Mouse (Mus musculus) erythroblast, adult 5-6 weeks (primary cell): Measurements from ENCODE around the gene Serpina3f. TPM values are rescaled to one million over a fixed set of nuclear protein-coding genes. Genes with fewer than 3 reads are reported as not detected.

Experiments
- ATAC-seq: replicated peaks from 2 replicates; pipeline ENCODE4 v1.8.0; 2016; ENCODE audit warnings: moderate number of reproducible peaks, mild to moderate bottlenecking, moderate TSS enrichment, inconsistent platforms; ENCODE audit not compliant: poor library complexity, low FRiP score, severe bottlenecking
- total RNA-seq, 2 experiments: library from RNA; stranded (forward) in 1 of 2; stranded (reverse) in 1 of 2; fragments of 150-400 nt in 1 of 2; fragments of 200-764, 138-1000 nt in 1 of 2; gene quantifications; 2 replicates each; pipeline versions ENCODE4 v1.2.3 to v1.2.4; 2015 to 2017; ENCODE audit warnings: low replicate concordance in 2 of 2

The Serpina3f gene
- total RNA-seq, 2 experiments from 2014 or later: not detected

DNA sequence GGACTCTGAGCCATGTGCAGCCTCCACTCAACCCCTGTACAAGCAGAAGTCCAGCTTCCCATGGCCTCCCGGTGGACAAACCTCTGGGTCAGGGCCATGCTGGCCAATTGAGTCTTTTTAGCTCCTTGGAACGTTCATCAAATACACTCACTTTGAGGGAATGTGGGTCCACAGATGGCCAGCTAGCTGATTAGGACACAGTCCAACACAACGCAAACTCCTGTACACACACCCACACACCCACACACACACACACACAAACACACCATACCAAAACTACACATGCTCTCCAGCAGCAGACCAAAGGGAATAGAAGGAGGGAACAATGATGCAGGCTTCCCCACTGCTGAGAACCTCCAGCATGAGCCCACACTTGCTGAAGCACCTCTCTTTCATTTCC lies 31.3 kb downstream of the Serpina3f start:
- ATAC-seq: no peak

DNA sequence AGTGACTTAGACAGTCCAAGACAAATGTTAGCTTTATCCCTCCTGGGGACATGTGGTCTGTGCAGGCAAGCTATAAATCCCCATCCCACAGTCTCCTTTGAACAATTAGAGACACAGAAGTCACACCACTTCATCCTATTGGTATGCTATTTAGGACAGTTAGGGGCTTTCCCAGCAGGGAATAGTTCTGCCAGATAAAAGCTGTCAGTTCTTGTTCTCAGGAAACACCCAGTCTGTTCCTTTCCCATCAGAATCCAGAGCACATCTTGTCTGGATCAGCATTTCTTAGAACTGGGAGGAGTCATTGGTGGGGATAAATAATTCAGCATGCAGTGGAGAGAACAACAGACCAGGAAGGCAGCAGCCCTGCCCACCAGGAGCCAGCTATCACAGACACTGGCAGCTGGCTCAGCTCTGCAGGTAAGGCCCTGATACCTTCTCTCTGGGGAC lies 33.2 kb downstream of the Serpina3f start:
- no peak for ATAC-seq

GRCm38 (mm10) chr12:104248231-104248630 lies 33.9 kb downstream of the Serpina3f start:
- ATAC-seq: no peak

DNA sequence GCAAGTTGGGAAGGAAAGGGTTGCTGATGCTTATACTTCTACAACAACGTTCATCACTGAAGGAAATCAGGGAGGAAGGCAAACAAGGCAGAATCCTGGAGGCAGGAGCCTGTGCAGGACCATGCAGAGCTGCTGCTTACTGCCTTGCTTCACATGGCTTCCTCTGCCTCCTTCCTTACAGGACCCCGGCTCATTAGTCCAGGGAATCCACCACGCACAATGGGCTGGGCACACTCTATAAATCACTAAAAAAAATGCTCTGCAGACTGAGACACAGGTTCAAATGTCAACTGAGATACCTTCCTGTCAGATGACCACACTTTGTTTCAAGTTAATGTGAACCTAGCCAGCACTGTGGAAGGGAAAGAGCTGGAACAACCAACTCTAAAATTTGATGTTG lies 46.7 kb downstream of the Serpina3f start:
- ATAC-seq: no peak

DNA sequence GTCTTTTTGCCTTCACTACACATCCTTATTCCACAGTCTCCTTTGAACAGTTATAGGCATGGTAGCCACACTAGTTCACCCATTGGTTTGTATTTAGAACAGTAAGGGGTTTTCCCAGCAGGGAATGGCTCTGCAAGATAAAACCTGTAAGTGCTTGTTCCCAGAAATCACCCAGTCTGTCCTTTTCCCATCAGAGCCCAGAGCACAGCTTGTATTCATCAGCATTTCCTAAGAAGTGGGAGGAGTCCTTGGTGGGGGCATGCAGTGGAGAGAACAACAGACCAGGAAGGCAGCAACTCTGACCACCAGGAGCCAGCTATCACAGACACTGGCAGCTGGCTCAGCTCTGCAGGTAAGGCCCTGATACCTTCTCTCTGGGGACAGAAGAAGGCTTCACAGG lies 48.5 kb downstream of the Serpina3f start, which contains the start of gene Serpina3i:
Gene Serpina3i, plus strand, starts transcription at position 260 of the 400 bp plus-strand sequence.
- ATAC-seq: no peak

GRCm38 (mm10) chr12:104266374-104266773 lies 52.0 kb downstream of the Serpina3f start:
- ATAC-seq: no peak

Other genes with a start within 250 kb of the Serpina3f start
- gene Serpina11, start 224.6 kb upstream of the Serpina3f start, total RNA-seq (2015; ENCODE audit: low replicate concordance): not detected in 2 replicates
- not detected in 2 replicates for gene Serpina11, start 224.6 kb upstream of the Serpina3f start, total RNA-seq (2017; ENCODE audit: low replicate concordance)
- not detected in 2 replicates for gene Serpina9, start 200.8 kb upstream of the Serpina3f start, total RNA-seq (2015; ENCODE audit: low replicate concordance)
- gene Serpina9, start 200.8 kb upstream of the Serpina3f start, total RNA-seq (2017; ENCODE audit: low replicate concordance): not detected in 2 replicates
- gene Serpina12, start 170.1 kb upstream of the Serpina3f start, total RNA-seq (2015; ENCODE audit: low replicate concordance): not detected in 2 replicates
- not detected in 2 replicates for gene Serpina12, start 170.1 kb upstream of the Serpina3f start, total RNA-seq (2017; ENCODE audit: low replicate concordance)
- gene Serpina5, start 113.4 kb upstream of the Serpina3f start, total RNA-seq (2015; ENCODE audit: low replicate concordance): not detected in 2 replicates
- gene Serpina5, start 113.4 kb upstream of the Serpina3f start, total RNA-seq (2017; ENCODE audit: low replicate concordance): not detected in 2 replicates
- not detected in 2 replicates for gene Serpina3a, start 101.8 kb upstream of the Serpina3f start, total RNA-seq (2015; ENCODE audit: low replicate concordance)
- not detected in 2 replicates for gene Serpina3a, start 101.8 kb upstream of the Serpina3f start, total RNA-seq (2017; ENCODE audit: low replicate concordance)
- gene Serpina3b, start 86.5 kb upstream of the Serpina3f start, total RNA-seq (2015; ENCODE audit: low replicate concordance): not detected in 2 replicates
- not detected in 2 replicates for gene Serpina3b, start 86.5 kb upstream of the Serpina3f start, total RNA-seq (2017; ENCODE audit: low replicate concordance)
- gene Serpina3c, start 60.7 kb upstream of the Serpina3f start, total RNA-seq (2015; ENCODE audit: low replicate concordance): not detected in 2 replicates
- not detected in 2 replicates for gene Serpina3c, start 60.7 kb upstream of the Serpina3f start, total RNA-seq (2017; ENCODE audit: low replicate concordance)
- gene Serpina3g, start 21.7 kb downstream of the Serpina3f start, total RNA-seq (2015; ENCODE audit: low replicate concordance): 5.6 and 7.9 TPM in 2 replicates
- 2.6 and 6.6 TPM in 2 replicates for gene Serpina3g, start 21.7 kb downstream of the Serpina3f start, total RNA-seq (2017; ENCODE audit: low replicate concordance)
- gene Serpina3i, start 48.6 kb downstream of the Serpina3f start, total RNA-seq (2015; ENCODE audit: low replicate concordance): not detected in 2 replicates
- not detected in 2 replicates for gene Serpina3i, start 48.6 kb downstream of the Serpina3f start, total RNA-seq (2017; ENCODE audit: low replicate concordance)
- not detected in 2 replicates for gene Serpina3j, start 100.0 kb downstream of the Serpina3f start, total RNA-seq (2015; ENCODE audit: low replicate concordance)
- gene Serpina3j, start 100.0 kb downstream of the Serpina3f start, total RNA-seq (2017; ENCODE audit: low replicate concordance): not detected in 2 replicates
- gene Serpina3k, start 123.9 kb downstream of the Serpina3f start, total RNA-seq (2015; ENCODE audit: low replicate concordance): not detected in 2 replicates
- gene Serpina3k, start 123.9 kb downstream of the Serpina3f start, total RNA-seq (2017; ENCODE audit: low replicate concordance): not detected in 2 replicates
- not detected in 2 replicates for gene Serpina3m, start 123.9 kb downstream of the Serpina3f start, total RNA-seq (2015; ENCODE audit: low replicate concordance)
- not detected in 2 replicates for gene Serpina3m, start 123.9 kb downstream of the Serpina3f start, total RNA-seq (2017; ENCODE audit: low replicate concordance)
- not detected in 2 replicates for gene Serpina3n, start 192.2 kb downstream of the Serpina3f start, total RNA-seq (2015; ENCODE audit: low replicate concordance)
- 0.28 TPM in 1 of 2 replicates, not detected in the other for gene Serpina3n, start 192.2 kb downstream of the Serpina3f start, total RNA-seq (2017; ENCODE audit: low replicate concordance)